8 mouse cellular contexts compared by ENCODE assay signal in genomic region chr2:30593636-30594310, GRCm38 (mm10). TPM values are rescaled to one million over a fixed set of nuclear protein-coding genes. Genes with fewer than 3 reads are reported as not detected.
DNase-seq lines count a peak whose midpoint lies in the region; ATAC-seq and TF ChIP-seq lines count a peak whose summit lies in the region.

No protein-coding gene starts in this region.

- no peak for TF ChIP-seq CTCF in layer of hippocampus, adult 2 months (conservative IDR thresholded peaks at IDR 0.05)

- no peaks in the 10 kb centered on the region for H3K9me3 ChIP-seq in embryonic facial prominence, embryonic 14.5 days (ENCODE audit: control insufficient read depth, low read length)
- H3K9me3 ChIP-seq in intestine, embryonic 15.5 days: no peaks in the 10 kb centered on the region

- H3K4me3 ChIP-seq in layer of hippocampus, adult 2 months: no peak overlapping the region; the same call in 1 of the 2 replicates
- peak overlapping the region; percentile 51 for H3K4me3 ChIP-seq in embryonic facial prominence, embryonic 14.5 days (ENCODE audit: low read depth, low read length)
- no peak overlapping the region for H3K4me3 ChIP-seq in intestine, embryonic 15.5 days (replicated peaks)
- H3K4me3 ChIP-seq in myocyte: peak overlapping the region; percentile 33

- peak overlapping the region; percentile 75 for H3K9ac ChIP-seq in embryonic facial prominence, embryonic 14.5 days (ENCODE audit: low read depth, low read length)
- peak overlapping the region; percentile 59; the same call in 1 of the 2 replicates for H3K9ac ChIP-seq in intestine, embryonic 15.5 days

- H3K36me3 ChIP-seq in embryonic facial prominence, embryonic 14.5 days (ENCODE audit: control insufficient read depth, insufficient read depth, low read length): no peaks in the 10 kb centered on the region
- no peaks in the 10 kb centered on the region for H3K36me3 ChIP-seq in intestine, embryonic 15.5 days
- no peaks in the 10 kb centered on the region for H3K36me3 ChIP-seq in myocyte (ENCODE audit: control insufficient read depth, insufficient read depth)

- H3K79me2 ChIP-seq in myocyte (ENCODE audit: control insufficient read depth, insufficient read depth): no peaks in the 10 kb centered on the region

- H3ac ChIP-seq in myocyte (ENCODE audit: control insufficient read depth, insufficient read length): no peak overlapping the region

- peaks cover 26% of the 10 kb centered on the region for H3K4me1 ChIP-seq in embryonic facial prominence, embryonic 14.5 days (ENCODE audit: control insufficient read depth, insufficient read depth, low read length)
- peaks cover 20% of the 10 kb centered on the region for H3K4me1 ChIP-seq in intestine, embryonic 15.5 days (replicated peaks)

- no peak for DNase-seq in layer of hippocampus, adult 2 months (ENCODE audit: low spot score in 2 of 2)
- DNase-seq in layer of hippocampus, postnatal 25 days (ENCODE audit: extremely low spot score in 1 of 2, low spot score in 1 of 2): no peak
- no peak for DNase-seq in embryonic facial prominence, embryonic 14.5 days (ENCODE audit: low spot score)
- DNase-seq in frontal cortex, postnatal 36 days (ENCODE audit: low spot score in 2 of 2): no peak
- no peak for DNase-seq in embryo, embryonic 10 days (ENCODE audit: low spot score)
- no peak for DNase-seq in thymus, postnatal 25 days

- ATAC-seq in embryonic facial prominence, embryonic 14.5 days (ENCODE audit: low read depth): no peak
- no peak for ATAC-seq in intestine, embryonic 15.5 days

- no peak for TF ChIP-seq POLR2A in myocyte (IDR thresholded peaks at IDR 0.05; ENCODE audit: insufficient read length, low read depth)

- peak overlapping the region; percentile 100 for H3K27ac ChIP-seq in layer of hippocampus, adult 2 months
- H3K27ac ChIP-seq in embryonic facial prominence, embryonic 14.5 days (replicated peaks; ENCODE audit: low read depth, low read length): peak overlapping the region; percentile 98
- H3K27ac ChIP-seq in intestine, embryonic 15.5 days: peak overlapping the region; percentile 98

- WGBS in embryonic facial prominence, embryonic 14.5 days: 74% methylated on average over 13 of the region's 13 CpGs
- WGBS in intestine, embryonic 15.5 days: 67% methylated on average over 13 of the region's 13 CpGs

- peak overlapping the region; percentile 71 for H3K4me2 ChIP-seq in embryonic facial prominence, embryonic 14.5 days (ENCODE audit: low read depth, low read length)
- H3K4me2 ChIP-seq in intestine, embryonic 15.5 days (replicated peaks): peak overlapping the region; percentile 84
- peak overlapping the region; percentile 96 for H3K4me2 ChIP-seq in myocyte (ENCODE audit: low read depth)

- H3K27me3 ChIP-seq in embryonic facial prominence, embryonic 14.5 days (replicated peaks; ENCODE audit: control insufficient read depth, insufficient read depth, low read length): no peaks in the 10 kb centered on the region
- no peaks in the 10 kb centered on the region for H3K27me3 ChIP-seq in intestine, embryonic 15.5 days (replicated peaks)
- no peaks in the 10 kb centered on the region for H3K27me3 ChIP-seq in myocyte (ENCODE audit: control insufficient read depth, insufficient read depth, insufficient read length)

TF ChIP-seq in myocyte, 11 proteins besides CTCF, POLR2A, EP300 and RAD21:
- TF ChIP-seq POLR2AphosphoS2 (IDR thresholded peaks at IDR 0.05; ENCODE audit: insufficient read length, low read depth): no peak
- TF ChIP-seq TCF12 (IDR thresholded peaks at IDR 0.05; ENCODE audit: insufficient read depth, poor library complexity, severe bottlenecking): no peak
- TF ChIP-seq USF1 (IDR thresholded peaks at IDR 0.05; ENCODE audit: low read depth): no peak
- TF ChIP-seq MAX (IDR thresholded peaks at IDR 0.05; ENCODE audit: low read depth): no peak
- no peak for TF ChIP-seq CEBPB (IDR thresholded peaks at IDR 0.05; ENCODE audit: insufficient read depth, poor library complexity, severe bottlenecking)
- TF ChIP-seq SRF (IDR thresholded peaks at IDR 0.05; ENCODE audit: control insufficient read depth, insufficient read length, low read depth): no peak

RNA-seq across cellular contexts. Expression of gene Cstad, which starts 1.1 kb away (rescaled TPM):
- total RNA-seq in layer of hippocampus, adult 2 months (2021): 10 to 100 TPM in 1 of 2 experiments, 1 to 10 TPM in 1; 7.8 to 11.3 TPM
- total RNA-seq in layer of hippocampus, postnatal 25 days (2021): 10 to 100 TPM in 1 of 2 experiments, 1 to 10 TPM in 1; 3.0 to 10.3 TPM
- polyA plus RNA-seq in embryonic facial prominence, embryonic 14.5 days (2014; fragmentation: Nextera tagmentation; extraction: Ambion mirVana): 0.96 and 1.7 TPM in 2 replicates
- 0.63 and 0.72 TPM in 2 replicates for polyA plus RNA-seq in intestine, embryonic 15.5 days (2015; fragmentation: Nextera tagmentation; extraction: Ambion mirVana)
- 0.77 TPM for polyA plus RNA-seq in myocyte (2012; fragmentation: generic; extraction: Trizol)

Comparison
In these comparisons a context has a peak if more than half of its experiments do, and no peak if none do; other contexts are left out.
1. H3K4me3 ChIP-seq: peak in embryonic facial prominence, embryonic 14.5 days (single experiment) and myocyte (single experiment); none in layer of hippocampus, adult 2 months (single experiment) and intestine, embryonic 15.5 days (single experiment).
2. Peak in every context shown above with its lines, with median percentiles within 50 percentile points of each other: H3K27ac ChIP-seq and H3K4me2 ChIP-seq.